Mouse (Mus musculus): ENCODE results near the gene Psmb3.

GRCm38 (mm10) chr11:97753277-97753676 is 50.1 kb downstream of the Psmb3 start:
- TF ChIP-seq EP300 (IDR thresholded peaks at IDR 0.05; ENCODE audit: low read depth) = no peak
- no peak for TF ChIP-seq CTCF (IDR thresholded peaks at IDR 0.05; ENCODE audit: low read depth)

Data from heart, postnatal 0 days (tissue).